Mouse (Mus musculus) kidney, postnatal 36 days (tissue): ENCODE results near the gene Gm7903.
"Not testable (repeated sequence)": the region's sequence is repeated elsewhere in the genome, so short reads cannot be mapped to it uniquely, and the experiment has no call there.

ENCODE experiments used
- DNase-seq, 2 experiments: peaks; one replicate each; pipeline ENCODE4 v3.0.0; 2021 to 2022; ENCODE audit warnings: mixed read lengths in 2 of 2

Gm7903 gene

GRCm38 (mm10) chrX:135433535-135433934 is at the start of gene Gm7903:
Gene Gm7903, plus strand, starts transcription at chrX:135433835.
- not testable (repeated sequence) for DNase-seq

- DNase-seq, result not testable (repeated sequence)
These were observed 30.1 kb upstream of the Gm7903 start for GRCm38 (mm10) chrX:135403578-135403977.

- DNase-seq, result not testable (repeated sequence)
These were observed 12.4 kb upstream of the Gm7903 start for GRCm38 (mm10) chrX:135421203-135421602.

GRCm38 (mm10) chrX:135421824-135422223 is 11.8 kb upstream of the Gm7903 start:
- not testable (repeated sequence) for DNase-seq

GRCm38 (mm10) chrX:135422473-135422872 is 11.2 kb upstream of the Gm7903 start:
- DNase-seq, result not testable (repeated sequence)

GRCm38 (mm10) chrX:135464160-135464559 is 30.5 kb downstream of the Gm7903 start:
- not testable (repeated sequence) for DNase-seq

GRCm38 (mm10) chrX:135481902-135482301 is 48.3 kb downstream of the Gm7903 start:
- not testable (repeated sequence) for DNase-seq

- DNase-seq, result not testable (repeated sequence)
These were observed 49.5 kb downstream of the Gm7903 start for GRCm38 (mm10) chrX:135483183-135483582.
